Mouse (Mus musculus) gastrocnemius, postnatal 10 days (tissue): Measurements from ENCODE around the gene Nup35. TPM values are rescaled to one million over a fixed set of nuclear protein-coding genes. Genes with fewer than 3 reads are reported as not detected.

Experiments
- DNase-seq: peaks from one replicate; pipeline ENCODE4 v3.0.0; 2021; ENCODE audit warnings: mixed read lengths
- microRNA-seq, 2 experiments: library from miRNA; unstranded; fragments of <30 nt; microRNA quantifications; one replicate each; pipeline ENCODE4 v1.2.0; 2021
- total RNA-seq, 2 experiments: library from RNA; stranded (reverse); gene quantifications; 2 replicates each; pipeline ENCODE4 v1.2.3; 2021

Gene Nup35
- total RNA-seq, 2 experiments from 2014 or later, result 10.5 to 13.0 TPM

DNA sequence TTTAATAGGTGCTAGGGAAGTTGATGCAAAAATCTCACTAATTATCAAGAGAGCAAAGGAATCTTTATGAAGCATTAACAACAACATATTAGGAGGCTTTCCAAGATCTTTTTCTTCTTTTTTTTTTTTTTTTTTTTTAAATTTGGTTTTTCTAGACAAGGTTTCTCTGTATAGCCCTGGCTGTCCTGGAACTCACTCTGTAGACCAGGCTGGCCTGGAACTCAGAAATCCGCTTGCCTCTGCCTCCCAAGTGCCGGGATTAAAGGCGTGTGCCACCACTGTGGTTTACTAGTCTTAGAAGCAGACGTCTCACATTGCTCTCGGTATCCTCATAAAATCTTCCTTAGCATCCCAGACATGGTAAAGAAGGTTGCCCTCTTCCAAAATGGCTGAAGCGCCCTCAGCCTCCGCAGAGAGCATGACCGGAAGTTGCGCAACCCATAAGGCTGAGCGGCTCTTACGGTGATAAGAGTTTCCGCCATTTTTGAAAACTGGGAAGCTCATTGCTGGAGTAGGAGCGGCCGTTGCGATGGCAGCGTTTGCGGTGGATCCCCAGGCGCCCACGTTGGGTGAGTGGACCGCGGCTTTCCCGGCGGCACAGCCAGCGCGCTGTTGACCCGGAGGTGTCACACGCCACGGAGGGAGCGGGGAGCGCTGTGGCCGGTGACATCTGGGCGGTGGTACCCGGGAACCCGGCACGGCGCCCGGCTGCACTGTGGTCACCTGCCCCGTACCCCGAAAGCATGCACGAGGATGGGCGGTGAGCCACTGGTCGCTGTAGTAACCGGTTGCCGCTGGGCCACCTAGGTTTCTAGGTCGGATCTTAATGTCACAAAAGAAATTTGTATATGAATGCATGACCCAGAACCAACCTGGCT lies 21.6 kb downstream of the Nup35 start:
- DNase-seq, result peak; percentile 90

DNA sequence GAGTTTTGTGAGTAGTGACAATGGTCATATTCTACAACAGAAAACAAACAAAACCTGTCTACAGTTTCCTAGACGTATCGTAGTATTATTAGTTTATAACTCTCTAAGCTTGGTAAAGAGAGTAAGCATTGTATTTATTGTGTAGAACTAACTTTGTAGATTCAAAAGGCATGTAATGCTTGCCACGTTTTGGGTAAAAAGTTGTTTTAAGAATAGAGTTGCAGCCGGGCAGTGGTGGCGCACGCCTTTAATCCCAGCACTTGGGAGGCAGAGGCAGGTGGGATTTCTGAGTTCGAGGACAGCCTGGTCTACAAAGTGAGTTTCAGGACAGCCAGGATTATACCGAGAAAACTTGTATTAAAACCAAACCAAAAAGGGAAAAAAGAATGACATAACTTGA lies 22.4 kb downstream of the Nup35 start:
- no peak for DNase-seq

DNA sequence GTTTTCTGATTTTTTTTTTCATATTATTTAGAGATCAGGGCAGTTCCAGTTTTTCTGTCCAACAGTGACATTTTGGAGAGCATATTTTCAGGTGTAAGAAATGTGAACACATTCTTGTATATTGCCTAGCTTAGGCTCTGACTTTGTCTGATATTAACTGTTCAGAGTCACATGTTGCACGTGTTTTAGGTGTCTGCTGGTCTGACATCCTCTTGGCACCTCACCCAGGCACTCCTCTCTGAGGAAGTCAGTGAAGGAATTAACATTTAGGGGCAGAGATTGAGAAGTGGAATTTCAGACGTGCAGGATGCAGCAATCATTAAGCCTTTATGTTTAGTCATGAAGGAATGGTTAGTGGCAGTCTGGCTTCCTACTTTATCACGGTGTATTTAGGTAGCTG lies 22.8 kb downstream of the Nup35 start:
- DNase-seq, result no peak

DNA sequence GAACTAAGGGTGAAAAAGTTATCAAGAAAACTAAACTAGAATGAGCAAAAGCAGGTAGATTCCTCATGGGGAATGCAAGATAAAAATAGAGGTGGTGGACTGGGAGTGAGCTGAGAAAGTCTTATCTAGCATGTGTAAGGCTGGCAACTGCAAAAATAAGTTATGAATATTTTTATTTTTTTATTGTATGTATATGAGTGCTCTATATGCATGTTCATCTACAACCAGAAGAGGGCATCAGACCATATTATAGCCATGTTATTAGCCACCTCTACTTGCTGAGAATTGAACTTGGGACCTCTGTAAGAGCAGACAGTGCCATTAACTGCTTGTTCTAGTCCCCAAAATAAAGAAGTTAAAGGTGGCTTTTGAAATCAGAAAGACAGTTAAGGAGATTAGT lies 44.4 kb downstream of the Nup35 start:
- no peak for DNase-seq

DNA sequence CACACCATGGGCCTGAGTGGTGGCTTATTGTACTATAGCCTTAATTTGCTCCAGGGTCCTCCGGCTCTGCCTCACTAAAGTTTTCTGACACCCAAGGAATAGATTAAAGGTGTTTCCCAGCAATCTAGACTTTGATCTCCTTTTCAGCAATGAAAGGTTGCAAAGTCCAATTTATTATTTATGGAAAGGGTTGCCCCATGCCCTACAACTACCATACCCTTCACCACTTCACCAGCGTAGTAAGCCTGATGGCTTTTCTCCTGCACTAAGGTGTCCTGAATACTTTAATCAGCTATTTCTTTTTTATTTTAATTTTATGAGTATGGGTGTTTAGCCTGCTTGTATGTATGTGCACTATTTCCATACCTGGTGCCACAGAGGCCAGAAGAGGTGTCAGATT lies 45.6 kb downstream of the Nup35 start:
- no peak for DNase-seq

DNA sequence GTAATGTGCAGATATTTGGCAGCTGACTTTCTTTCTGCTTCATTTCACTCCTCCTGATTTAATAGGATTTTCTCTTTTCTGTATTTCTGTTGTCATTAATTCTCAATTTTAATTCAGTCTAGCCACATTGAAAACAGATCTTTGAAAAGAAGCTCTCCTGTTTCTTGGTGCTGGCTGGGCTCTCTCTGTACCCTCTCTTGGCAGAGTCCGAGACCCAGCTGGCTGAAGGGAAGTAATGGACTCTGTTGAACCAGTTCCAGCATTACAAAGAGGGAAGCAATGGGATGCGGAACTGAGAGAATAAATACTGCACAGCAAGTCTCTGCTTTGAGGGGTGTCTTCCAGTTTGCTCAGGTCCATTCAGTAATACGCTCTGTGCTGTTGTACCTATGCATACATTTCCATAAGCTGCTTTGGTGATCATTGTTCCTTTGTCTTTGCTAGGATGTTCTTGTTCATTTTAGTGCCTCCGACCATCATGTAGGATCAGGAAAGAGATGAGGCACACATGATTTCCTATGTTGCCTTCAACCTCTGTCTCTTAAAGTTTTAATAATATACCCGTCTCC lies 50.4 kb downstream of the Nup35 start:
- no peak for DNase-seq

DNA sequence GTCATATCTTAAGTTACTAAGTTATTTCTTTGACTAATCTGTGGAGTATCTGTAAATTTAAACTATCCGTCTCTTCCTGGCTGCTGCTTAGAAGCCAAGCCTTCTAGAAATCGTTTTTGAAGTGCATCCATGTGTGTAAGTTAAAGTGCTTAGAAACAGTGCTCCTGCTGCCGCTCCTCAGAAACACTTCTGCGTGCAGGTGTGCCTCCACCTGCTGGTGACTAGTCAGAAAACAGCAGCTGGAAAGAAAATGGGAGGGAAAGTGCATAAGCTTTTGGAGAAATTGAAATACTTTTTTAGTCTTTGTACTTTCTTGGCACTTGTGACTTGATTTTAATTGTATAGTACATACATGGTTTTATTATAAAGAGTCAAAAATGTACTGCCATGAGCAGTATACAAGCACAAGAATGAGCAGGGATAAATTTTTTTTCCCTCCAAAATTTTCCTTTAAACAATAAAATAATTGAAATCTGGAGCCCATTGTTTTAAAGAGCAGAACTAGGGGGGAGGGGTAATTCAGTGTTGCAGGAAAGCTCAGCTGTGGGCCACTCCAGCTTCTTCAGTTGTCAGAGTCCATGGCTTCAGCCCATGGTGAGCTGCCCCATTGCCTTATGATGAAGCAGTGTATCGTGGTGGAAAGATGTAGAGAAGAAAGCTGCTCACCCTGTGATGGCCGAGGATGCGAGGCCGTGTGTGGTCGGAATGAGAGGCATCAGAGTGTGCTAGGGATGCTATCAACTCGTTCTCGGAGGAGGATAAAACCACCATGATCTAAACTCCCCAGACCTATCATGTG lies 53.0 kb downstream of the Nup35 start:
- DNase-seq, result no peak

DNA sequence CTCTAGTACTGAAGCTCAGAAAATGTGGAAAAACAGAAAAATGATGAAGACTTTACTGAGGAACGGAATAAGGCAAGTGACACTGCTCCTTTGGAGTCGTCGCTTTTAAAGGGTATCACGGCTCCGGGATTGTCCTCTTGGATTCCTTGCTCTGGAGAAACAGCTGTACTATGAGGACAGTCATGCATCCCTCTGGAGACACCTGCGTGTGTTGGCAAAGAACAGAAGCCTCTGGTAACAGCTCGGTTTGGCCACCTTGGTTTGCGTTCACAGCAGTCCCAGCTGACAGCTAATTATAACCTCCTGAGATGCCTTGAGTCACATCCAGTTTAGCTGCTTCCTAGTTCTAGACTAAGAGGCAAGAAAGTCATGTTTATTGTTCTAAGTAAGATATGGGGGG lies 61.8 kb downstream of the Nup35 start:
- no peak for DNase-seq

DNA sequence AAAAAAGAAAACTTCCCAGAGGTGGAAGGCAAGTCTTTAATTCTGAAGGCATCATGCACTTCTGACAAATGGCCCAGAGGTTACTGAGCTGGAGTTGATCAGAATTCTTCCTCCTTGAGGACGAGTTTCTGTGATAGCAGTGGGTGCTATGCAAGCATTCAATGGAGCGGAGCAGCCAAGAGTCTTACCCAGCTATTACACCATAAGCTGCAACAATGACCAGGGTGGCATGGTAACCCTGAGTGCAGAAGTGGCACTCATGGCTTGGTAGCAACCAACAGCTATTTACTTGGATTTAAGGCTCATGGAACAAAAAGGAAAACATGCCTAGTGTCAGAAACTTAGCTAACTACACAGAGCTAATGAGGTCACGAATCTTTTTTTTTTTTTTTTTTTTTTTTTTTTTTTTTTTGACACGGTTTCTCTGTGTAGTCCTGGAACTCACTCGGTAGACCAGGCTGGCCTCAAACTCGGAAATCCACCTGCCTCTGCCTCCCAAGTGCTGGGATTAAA lies 66.7 kb downstream of the Nup35 start:
- no peak for DNase-seq

DNA sequence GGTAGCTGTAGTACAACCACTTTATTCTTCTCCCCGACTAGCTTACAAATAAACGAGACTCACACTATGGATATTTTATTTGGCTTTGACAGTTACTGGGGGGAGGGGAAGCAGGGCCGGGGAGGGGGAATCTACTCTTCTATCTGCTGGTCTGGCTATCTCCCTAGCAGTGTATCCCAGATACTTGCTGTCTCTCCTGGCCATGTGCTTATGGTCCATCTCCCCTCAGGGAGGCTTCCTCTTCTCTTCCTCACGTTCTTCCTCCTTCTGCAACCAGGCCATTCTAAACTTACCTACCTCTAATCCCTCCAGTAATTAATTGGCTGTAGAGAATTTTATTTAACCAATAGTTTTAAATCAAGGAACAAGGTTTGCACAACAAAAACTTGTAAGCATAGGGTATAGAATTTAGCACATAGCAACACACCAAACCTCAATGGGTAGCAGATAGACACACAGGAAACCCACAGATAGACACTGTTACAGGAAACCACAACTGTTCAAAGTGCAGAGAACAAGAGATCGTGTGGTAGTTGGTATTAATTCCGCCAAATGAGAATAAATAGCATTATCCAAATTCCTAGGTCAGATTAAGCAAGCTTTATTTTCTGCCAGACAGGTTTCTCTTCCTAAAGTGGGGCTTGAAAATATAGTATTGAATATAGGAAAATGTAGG lies 67.5 kb downstream of the Nup35 start:
- no peak for DNase-seq

DNA sequence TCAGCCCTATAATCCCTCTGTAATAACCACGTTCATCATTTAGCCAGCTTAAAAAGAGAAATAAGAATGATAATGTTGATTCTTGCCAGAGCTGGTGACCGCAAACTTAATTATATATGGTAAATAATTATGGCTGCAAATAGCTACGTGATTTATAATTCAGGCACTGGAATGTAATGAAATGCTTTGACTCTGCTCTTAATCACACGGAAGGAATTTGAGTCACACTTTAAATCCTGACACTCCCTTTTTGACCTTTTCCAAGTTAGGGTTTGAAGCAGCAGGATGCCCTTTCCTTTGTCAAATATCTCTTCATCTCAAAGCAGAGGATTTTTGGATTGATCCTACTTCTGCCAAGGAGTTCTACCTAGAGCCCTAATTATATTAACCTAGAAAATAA lies 71.2 kb downstream of the Nup35 start:
- DNase-seq, result no peak

DNA sequence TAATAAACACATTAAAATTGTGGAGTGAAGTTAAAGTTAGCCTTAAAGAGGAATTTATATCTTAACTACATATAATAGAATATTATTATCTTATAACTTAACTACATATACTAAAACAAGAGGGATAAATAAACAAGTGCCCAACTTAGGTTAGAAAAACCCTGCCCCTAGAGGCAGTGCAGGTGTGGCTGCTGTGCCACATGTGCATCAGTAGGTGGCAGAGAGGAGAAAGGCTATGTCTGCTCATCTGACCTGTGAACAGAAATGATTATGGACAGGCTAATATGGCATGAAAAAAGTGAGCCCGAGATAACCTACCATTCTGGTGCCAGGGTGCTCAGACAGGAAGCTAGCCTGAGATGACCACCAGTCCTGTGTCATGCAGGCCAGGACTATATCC lies 90.4 kb downstream of the Nup35 start:
- no peak for DNase-seq

Small RNA genes within 50 kb of the gene (microRNA-seq; reads per million reads assigned to microRNA genes)
- 0 reads per million in 2 experiments for gene Mir684-1

Other genes starting within 250 kb of the Nup35 start
- 10 to 100 TPM; 51.6 to 55.5 TPM for gene Frzb, start 169.6 kb upstream of the Nup35 start, total RNA-seq
- gene Nckap1, start 35.9 kb upstream of the Nup35 start, total RNA-seq, result 10 to 100 TPM; 62.3 to 64.2 TPM
- gene Dusp19, start 191 bp upstream of the Nup35 start, total RNA-seq, result 1 to 10 TPM; 7.3 to 8.3 TPM